Mouse (Mus musculus): Measurements from ENCODE around the gene Cep19.

- 0 out of 2 replicates have a peak, but pooled peaks have one; percentile 0 for TF ChIP-seq CTCF (IDR thresholded peaks at IDR 0.05)
- no peak for TF ChIP-seq EP300 (IDR thresholded peaks at IDR 0.05)
Observed at GRCm38 (mm10) chr16:32099638-32100150, at the start of gene Cep19, which contains the start of gene Pigx.
